Mouse (Mus musculus) kidney, adult 2 months (tissue): ENCODE measurements around the gene Etv5.

Source experiments
- CTCF ChIP-seq: fragments of 200-500 bp; conservative IDR thresholded peaks from 2 replicates; pipeline ENCODE4 v1.5.1; 2011; ENCODE audit warnings: low read depth, mild to moderate bottlenecking, control low read depth, low read length, moderate library complexity, mixed read lengths; ENCODE audit not compliant: insufficient read depth, insufficient read length
- POLR2A ChIP-seq: fragments of 200-500 bp; IDR thresholded peaks from one replicate; pipeline ENCODE4 v1.6.1; 2011; ENCODE audit warnings: low read depth, low read length, control low read depth

- no peak for TF ChIP-seq CTCF
- no peak for TF ChIP-seq POLR2A
Observed at GRCm38 (mm10) chr16:22406050-22406449, 33.5 kb downstream of the Etv5 start.
